Mouse (Mus musculus) ES-Bruce4 (cell line): ENCODE results near the gene Tnfrsf11a.

ENCODE experiments used
- CTCF ChIP-seq: IDR thresholded peaks from one replicate; pipeline ENCODE4 v1.8.1; 2011; ENCODE audit warnings: low read depth, low read length
- EP300 ChIP-seq: IDR thresholded peaks from 2 replicates; pipeline ENCODE4 v1.6.1; 2011; ENCODE audit warnings: low read depth, low read length; ENCODE audit not compliant: insufficient read depth
- POLR2A ChIP-seq: IDR thresholded peaks from one replicate; pipeline ENCODE4 v1.8.1; 2011; ENCODE audit warnings: low read length; ENCODE audit not compliant: insufficient read depth

GRCm38 (mm10) chr1:105819740-105820139 lies 39.2 kb downstream of the Tnfrsf11a start:
- TF ChIP-seq POLR2A (no peak), CTCF (no peak), EP300 (no peak)
